In the genomic region with DNA sequence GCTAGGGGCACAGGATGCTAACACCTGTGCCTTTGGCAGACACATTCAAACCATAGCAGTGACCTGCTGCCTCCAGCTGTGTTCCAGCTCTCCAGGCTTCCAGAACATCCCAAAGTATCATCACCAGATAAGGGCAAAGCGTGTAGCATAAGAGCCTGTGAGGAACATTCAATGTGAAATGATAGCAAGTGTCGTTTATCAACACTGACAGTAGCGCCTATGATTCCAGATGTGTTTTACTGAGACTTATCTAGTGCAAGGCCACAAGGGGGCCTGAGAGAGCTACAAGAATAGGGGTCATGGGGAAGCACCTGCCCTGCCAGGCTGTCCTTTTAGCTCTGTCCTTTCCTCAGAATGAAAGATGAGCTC, we compare ENCODE assay signal across 9 mouse cellular contexts.
DNase-seq lines count a peak whose midpoint lies in the region.
"Had no signal": no experiment of that assay in that cellular context is flagged by ENCODE, and none has a peak within 500 bp of the region (broad histone marks: within the 10 kb centered on the region; RNA-seq: fewer than 3 reads in every experiment).

No protein-coding gene starts in this region.

- H3K36me3 ChIP-seq in limb, embryonic 10.5 days = peaks cover 52% of the 10 kb centered on the region

- no peak overlapping the region for H3K27ac ChIP-seq in limb, embryonic 10.5 days
- H3K27ac ChIP-seq: embryonic facial prominence, embryonic 13.5 days had no signal

- peak; percentile 35 for DNase-seq in kidney, adult 9 months
- DNase-seq in kidney, adult 11 months = no peak
- DNase-seq in ES-CJ7 (ENCODE audit: low read depth, low spot score) = peak; percentile 10
- peak; percentile 71 for DNase-seq in c-Kit-negative CD71-positive TER-119-positive erythroid progenitor cells, embryonic 14.5 days (ENCODE audit: low read depth, low spot score)
- peak; percentile 13 for DNase-seq in lung, postnatal 36 days
- no peak for DNase-seq in right cerebral cortex, postnatal 36 days (ENCODE audit: low spot score in 2 of 2)
- DNase-seq in limb, embryonic 10.5 days (ENCODE audit: low spot score) = no peak
- no peak for DNase-seq in cerebellum, postnatal 25 days

- 83% methylated on average over 3 of the region's 3 CpGs for WGBS in limb, embryonic 10.5 days

- H3K27me3 ChIP-seq in limb, embryonic 10.5 days (ENCODE audit: low read depth, poor library complexity, severe bottlenecking) = no peaks in the 10 kb centered on the region
- H3K27me3 ChIP-seq: embryonic facial prominence, embryonic 13.5 days had no signal

- H3K4me3 ChIP-seq in limb, embryonic 10.5 days = no peak overlapping the region
- H3K4me3 ChIP-seq: embryonic facial prominence, embryonic 13.5 days had no signal

- H3K4me1 ChIP-seq in limb, embryonic 10.5 days = peaks cover 65% of the 10 kb centered on the region

- no peaks in the 10 kb centered on the region for H3K9me3 ChIP-seq in limb, embryonic 10.5 days (replicated peaks)

Comparison
In these comparisons a context has a peak if more than half of its experiments do, and no peak if none do; other contexts are left out.
1. DNase-seq: peak in kidney, adult 9 months (single experiment), ES-CJ7 (single experiment), c-Kit-negative CD71-positive TER-119-positive erythroid progenitor cells, embryonic 14.5 days (single experiment) and lung, postnatal 36 days (single experiment); none in kidney, adult 11 months (single experiment), right cerebral cortex, postnatal 36 days (0 of 2), limb, embryonic 10.5 days (single experiment) and cerebellum, postnatal 25 days (0 of 2).